Mouse (Mus musculus): Measurements from ENCODE around the gene Nfatc2.

Gene Nfatc2

GRCm38 (mm10) chr2:168428375-168428901, 173.0 kb downstream of the Nfatc2 start:
- DNase-seq, result no peak
